Mouse (Mus musculus) brain, embryonic 14.5 days (tissue): ENCODE data around the gene Lpo. TPM values are rescaled to one million over a fixed set of nuclear protein-coding genes. Genes with fewer than 3 reads are reported as not detected.
A peak's percentile ranks its signal among the peaks of the same experiment; 100 is the strongest.
"Not testable (repeated sequence)": the region's sequence is repeated elsewhere in the genome, so short reads cannot be mapped to it uniquely, and the experiment has no call there.

ENCODE experiments used
- DNase-seq: peaks from one replicate; pipeline ENCODE4 v3.0.0-alpha.2; 2011; ENCODE audit warnings: low read depth
- CTCF ChIP-seq: fragments of 200-500 bp; IDR thresholded peaks from 2 replicates; pipeline ENCODE4 v1.5.1; 2012; ENCODE audit warnings: inconsistent platforms, mild to moderate bottlenecking, moderate library complexity, borderline replicate concordance; ENCODE audit not compliant: insufficient read depth, insufficient read length; ENCODE audit errors: extremely low read depth
- POLR2A ChIP-seq: fragments of 200-500 bp; IDR thresholded peaks from 2 replicates; pipeline ENCODE4 v1.6.1; 2012; ENCODE audit warnings: mild to moderate bottlenecking, inconsistent platforms, borderline replicate concordance; ENCODE audit not compliant: poor library complexity, insufficient read depth, insufficient read length, severe bottlenecking; ENCODE audit errors: extremely low read depth
- polyA plus RNA-seq: library from polyadenylated mRNA; depleted of rRNA; stranded (reverse); fragments of >200 nt; gene quantifications from 2 replicates; pipeline ENCODE4 v1.2.3, GENCODE M21; 2012; rRNA removed

Gene Lpo
- polyA plus RNA-seq = 0.33 and 0.63 TPM in 2 replicates

GRCm38 (mm10) chr11:87828239-87828900, at the start of gene Lpo:
Lpo (minus strand) TSS chr11:87828289.
- peak; percentile 42 for DNase-seq

GRCm38 (mm10) chr11:87875436-87875835, 47.3 kb upstream of the Lpo start, which contains the start of gene Epx:
Epx (minus strand) TSS chr11:87875536.
- TF ChIP-seq POLR2A (no peak), CTCF (no peak)
- DNase-seq = no peak

More at GRCm38 (mm10) chr11:87828239-87828900, at the start of gene Lpo:
- TF ChIP-seq POLR2A (no peak), CTCF (no peak)

- TF ChIP-seq CTCF (no peak), POLR2A (no peak)
- peak; percentile 46 for DNase-seq
These were observed 43.7 kb upstream of the Lpo start for GRCm38 (mm10) chr11:87871766-87872165.

- DNase-seq = no peak
- no peak for TF ChIP-seq POLR2A
- TF ChIP-seq CTCF = no peak
These were observed 42.0 kb upstream of the Lpo start for GRCm38 (mm10) chr11:87870096-87870495.

GRCm38 (mm10) chr11:87866891-87867290, 38.8 kb upstream of the Lpo start:
- not testable (repeated sequence) for DNase-seq

- DNase-seq = no peak
These were observed 34.7 kb upstream of the Lpo start for GRCm38 (mm10) chr11:87862805-87863204.

GRCm38 (mm10) chr11:87860426-87860825, 32.3 kb upstream of the Lpo start:
- no peak for TF ChIP-seq CTCF
- no peak for TF ChIP-seq POLR2A
- no peak for DNase-seq

More at GRCm38 (mm10) chr11:87862805-87863204, 34.7 kb upstream of the Lpo start:
- TF ChIP-seq CTCF (no peak), POLR2A (no peak)

GRCm38 (mm10) chr11:87859273-87859672, 31.2 kb upstream of the Lpo start:
- DNase-seq = no peak
- no peak for TF ChIP-seq CTCF
- TF ChIP-seq POLR2A = no peak

- no peak for TF ChIP-seq CTCF
- no peak for TF ChIP-seq POLR2A
- DNase-seq = no peak
These were observed 26.5 kb upstream of the Lpo start for GRCm38 (mm10) chr11:87854550-87854949.

GRCm38 (mm10) chr11:87853597-87853954, 25.5 kb upstream of the Lpo start:
- DNase-seq = no peak
- TF ChIP-seq CTCF (no peak), POLR2A (no peak)

- TF ChIP-seq CTCF = no peak
- peak; percentile 74; the same call in 1 of the 2 replicates for TF ChIP-seq POLR2A
- peak; percentile 98 for DNase-seq
These were observed 24.9 kb upstream of the Lpo start, which contains the start of gene Mks1 for GRCm38 (mm10) chr11:87852690-87853596. Mks1 (plus strand) TSS chr11:87853215.

GRCm38 (mm10) chr11:87847884-87848283, 19.8 kb upstream of the Lpo start:
- DNase-seq = peak; percentile 31
- TF ChIP-seq POLR2A (no peak), CTCF (no peak)

- no peak for TF ChIP-seq POLR2A
- TF ChIP-seq CTCF = no peak
These were observed 19.0 kb upstream of the Lpo start for GRCm38 (mm10) chr11:87846968-87847600.

More at GRCm38 (mm10) chr11:87846968-87847600, 19.0 kb upstream of the Lpo start:
- no peak for DNase-seq
